Mouse (Mus musculus): ENCODE results near the gene Akain1.

GRCm38 (mm10) chr17:69463037-69463436 is 23.9 kb downstream of the Akain1 start:
- TF ChIP-seq ZKSCAN1 (IDR thresholded peaks at IDR 0.05; ENCODE audit: borderline replicate concordance, low read depth, low read length) (no peak), CTCF (conservative IDR thresholded peaks at IDR 0.05 in 1 of 2, IDR thresholded peaks at IDR 0.05 in 1 of 2; ENCODE audit: low read depth in 2 of 2, low read length in 2 of 2) (no peak), MAX (IDR thresholded peaks at IDR 0.05; ENCODE audit: low read length) (no peak), USF2 (conservative IDR thresholded peaks at IDR 0.05; ENCODE audit: low read depth, low read length) (no peak), MAZ (IDR thresholded peaks at IDR 0.05; ENCODE audit: low read depth, low read length) (no peak), TBP (conservative IDR thresholded peaks at IDR 0.05; ENCODE audit: low read depth, low read length) (no peak), CHD1 (IDR thresholded peaks at IDR 0.05; ENCODE audit: low read depth, low read length) (no peak), MAFK (IDR thresholded peaks at IDR 0.05; ENCODE audit: insufficient replicate concordance, low read length) (no peak)
